Mouse (Mus musculus) CH12F3 (cell line): ENCODE data around the gene Aptx.

Experiments used
- in situ Hi-C: fragments of 300-500 bp; cut with MboI; formaldehyde crosslinking; loops from 2 replicates; pipeline ENCODE4 v1.14.3; 2020; ENCODE audit warnings: low sequenced_read_pairs

Gene Aptx

DNA sequence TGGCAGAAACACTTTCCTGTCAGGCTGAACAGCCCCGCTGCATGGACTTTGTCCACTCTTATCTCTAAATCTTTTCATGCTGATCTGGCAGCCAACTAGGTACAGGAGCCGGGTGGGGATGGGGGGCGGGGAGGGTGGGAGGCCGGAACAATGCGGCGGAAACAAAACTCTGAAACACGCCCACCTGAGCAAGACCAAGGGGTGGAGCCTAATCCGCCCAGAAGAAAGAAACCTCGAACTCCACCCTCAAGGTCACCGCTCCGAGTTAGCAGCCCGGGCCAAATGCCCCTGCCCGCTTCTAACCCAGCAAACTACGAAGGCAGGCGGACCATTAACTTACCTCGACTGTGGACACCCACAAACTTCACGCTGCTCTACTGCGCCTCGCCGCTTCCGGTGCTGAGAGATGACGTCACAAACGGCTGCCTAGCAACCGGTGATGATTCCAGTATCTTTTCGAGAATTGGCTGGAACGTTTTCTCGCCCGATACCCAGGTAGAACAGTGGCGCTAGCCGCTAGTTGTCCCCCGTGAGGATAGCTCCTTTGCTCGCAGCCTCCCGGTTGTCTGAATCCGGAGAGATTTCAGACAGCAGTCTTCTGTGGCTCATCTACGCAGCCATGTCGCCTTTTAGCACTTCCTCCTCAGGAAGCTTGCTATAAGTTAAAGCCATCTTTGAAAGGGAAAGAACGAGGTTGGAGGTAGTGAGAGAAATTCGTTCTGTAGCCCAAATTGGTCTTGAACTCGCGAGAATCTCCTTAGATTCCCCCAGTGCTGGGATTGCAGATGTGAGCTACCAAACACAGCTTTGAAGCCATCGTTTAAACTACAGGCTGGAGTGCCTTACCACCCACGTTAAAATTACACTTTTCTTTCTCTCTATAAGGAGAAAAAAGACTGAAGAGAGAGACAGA, at the start of gene Aptx:
Gene Aptx (minus strand): TSS at position 398 of the 913 bp plus-strand sequence.
- in situ Hi-C loops = no loop called here

DNA sequence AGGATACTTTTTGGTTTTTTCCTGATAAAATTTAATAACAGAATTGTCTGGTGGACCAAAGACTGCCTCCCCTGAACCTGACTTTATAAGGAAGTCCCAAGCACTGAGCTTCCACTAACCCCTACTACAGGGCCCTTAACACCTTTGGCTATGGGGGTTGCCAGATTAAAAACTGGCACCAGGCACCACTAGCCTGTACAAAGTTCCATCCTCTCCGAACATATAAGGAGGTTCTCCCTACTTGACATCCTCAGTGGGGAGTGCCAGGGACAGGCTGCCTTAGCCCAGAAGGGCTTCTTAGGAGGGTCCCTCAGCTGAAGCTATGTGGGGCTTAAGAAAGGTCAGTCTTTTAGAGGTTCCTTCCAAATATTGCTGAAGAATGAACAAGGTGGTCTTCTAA, 32.4 kb upstream of the Aptx start:
- in situ Hi-C loops = no loop called here

DNA sequence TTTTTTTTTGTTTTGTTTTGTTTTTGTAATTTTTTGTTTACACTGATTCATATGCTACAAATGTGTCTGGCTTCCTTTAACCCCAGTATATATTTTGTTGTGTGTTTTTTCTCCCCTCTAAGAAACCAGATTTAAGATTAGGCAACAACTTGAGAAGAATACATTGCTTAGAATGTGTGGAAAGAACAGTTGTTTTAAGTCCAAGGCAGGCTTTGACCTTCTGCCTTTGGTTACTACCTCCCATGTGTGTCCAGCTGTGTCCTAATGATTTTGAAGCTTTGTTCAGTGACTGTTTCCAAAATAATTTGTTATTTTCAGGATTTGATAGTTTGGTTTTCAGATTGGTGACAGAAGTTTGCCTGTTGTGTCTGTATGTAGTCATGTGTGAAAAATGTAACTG, 28.3 kb upstream of the Aptx start:
- in situ Hi-C loops = no loop called here

DNA sequence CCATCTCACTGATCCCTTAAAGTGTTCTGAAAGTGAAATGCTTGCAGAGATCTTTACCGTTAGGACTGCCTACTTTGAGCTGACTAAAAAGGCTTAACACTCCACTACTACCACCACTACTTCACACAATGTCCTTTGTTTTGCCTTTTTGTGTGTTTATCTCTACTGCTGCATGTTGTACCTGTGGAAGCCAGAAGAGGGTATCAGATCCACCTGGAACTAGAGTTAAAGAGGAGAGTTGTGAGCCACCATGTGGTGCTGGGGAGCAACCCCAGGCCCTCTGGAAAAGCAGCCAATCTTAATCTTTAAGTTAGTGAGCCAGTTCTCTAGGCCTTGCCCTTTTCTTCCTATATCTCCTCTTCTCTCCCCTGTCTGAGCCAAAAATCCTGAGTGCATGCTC, 24.3 kb upstream of the Aptx start:
- in situ Hi-C loops = no loop called here

DNA sequence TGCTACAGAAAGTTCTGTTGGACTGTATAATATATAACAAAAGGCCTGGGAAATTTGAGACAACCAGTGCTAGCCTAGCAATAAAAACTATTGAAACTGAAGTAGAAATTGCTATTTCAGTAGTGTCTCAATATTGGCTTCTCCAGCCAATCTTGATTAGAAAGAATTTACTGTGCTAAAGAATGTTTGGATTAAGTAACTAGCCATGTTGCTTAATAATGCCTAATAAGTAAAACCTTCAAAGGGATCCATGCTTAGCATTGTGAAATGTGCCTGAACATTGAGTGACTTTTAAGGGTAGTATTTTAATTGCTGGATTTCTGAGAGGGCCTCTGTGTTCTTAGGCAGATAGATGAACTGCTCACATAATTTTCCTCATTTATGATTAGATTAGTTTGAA, 22.6 kb upstream of the Aptx start:
- in situ Hi-C loops = no loop called here

DNA sequence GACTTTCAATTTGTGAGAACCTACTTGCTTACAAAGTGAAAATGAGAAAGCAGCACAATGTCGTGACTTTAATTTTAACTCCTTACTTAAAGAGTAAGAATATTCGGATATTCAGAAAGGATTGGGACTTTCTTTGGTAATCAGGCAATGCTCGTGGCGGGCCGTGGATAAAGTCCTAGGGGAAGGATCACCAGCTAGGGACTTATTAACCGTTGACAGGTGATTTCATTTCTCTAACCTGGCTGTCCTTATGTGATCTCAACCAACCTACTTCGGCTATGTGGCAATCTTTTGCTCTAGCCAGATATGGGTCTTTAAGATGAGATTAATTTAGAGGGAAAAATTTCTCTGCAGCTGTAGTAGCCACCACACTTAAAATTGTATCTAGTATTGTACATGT, 22.1 kb upstream of the Aptx start:
- in situ Hi-C loops = no loop called here

DNA sequence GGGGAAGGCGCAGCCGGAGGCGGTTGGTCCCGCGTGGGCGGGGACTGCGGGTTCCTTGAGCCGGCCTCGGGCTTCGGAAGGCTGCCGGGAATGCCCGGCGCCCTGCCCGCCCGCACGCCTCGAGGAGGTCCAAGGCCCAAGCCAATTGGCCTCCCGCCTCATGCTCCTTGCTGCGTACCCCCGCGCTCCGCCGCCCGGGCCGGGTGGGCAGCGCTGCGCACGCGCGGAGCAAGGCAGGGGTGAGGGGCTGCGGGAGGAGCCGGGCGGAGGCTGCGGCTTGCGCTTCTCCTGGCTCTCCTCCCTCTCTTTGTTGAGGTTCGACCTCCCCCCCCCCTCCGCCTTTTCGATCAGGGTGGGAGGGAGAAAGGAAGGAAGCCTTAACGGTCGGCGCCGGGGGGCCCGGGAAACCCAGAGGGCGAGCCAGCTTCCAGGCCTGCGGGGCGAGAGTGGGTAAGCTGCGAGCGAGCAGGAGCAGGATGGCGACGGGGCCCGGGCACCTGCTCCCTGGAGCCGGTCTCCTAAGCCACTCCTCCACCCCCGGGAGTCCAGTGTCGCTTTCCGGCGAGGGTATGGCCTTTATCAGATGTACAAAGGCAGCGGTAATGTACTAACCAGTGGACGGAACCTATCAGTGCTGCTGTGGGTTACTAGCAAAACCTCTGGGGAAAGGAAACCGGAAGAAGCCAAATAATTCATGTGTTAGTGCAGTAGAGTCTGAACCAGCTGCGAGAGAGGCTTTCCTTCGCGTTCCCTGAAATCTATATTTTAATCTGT, 19.9 kb upstream of the Aptx start:
- in situ Hi-C loops = no loop called here

DNA sequence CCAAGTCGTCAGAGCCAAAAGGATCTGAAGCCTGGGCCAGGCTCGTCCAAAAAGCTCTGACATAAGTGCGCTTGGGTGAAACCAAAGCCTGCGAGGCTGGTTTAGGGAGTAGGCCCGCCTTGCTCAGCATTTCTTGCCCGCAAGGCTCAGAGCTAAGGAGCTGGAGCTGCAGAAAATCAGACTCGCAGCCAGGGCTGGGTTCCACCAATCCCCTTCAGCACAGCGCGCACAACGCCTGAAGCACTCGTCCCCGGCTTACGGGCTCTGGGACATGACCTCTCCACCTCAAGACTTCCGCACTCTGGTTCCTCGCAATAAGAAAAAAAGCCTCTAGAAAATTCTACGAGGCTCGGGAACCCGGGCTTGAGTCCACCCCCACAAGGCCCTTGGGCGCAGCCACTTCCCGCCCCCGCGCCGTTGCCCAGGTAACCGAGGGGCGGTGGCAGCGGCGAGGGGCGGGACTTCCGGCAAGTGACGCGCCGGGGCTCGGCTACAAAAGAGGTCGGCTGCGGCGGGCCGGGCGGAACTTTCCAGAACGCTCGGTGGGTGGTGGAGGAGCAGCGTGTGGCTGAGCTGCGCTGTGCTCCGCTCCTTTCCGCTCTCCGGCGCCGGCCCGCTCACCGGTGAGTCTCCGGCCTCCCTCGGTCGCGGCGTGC, 19.1 kb upstream of the Aptx start, which contains the start of gene Dnaja1:
Gene Dnaja1 (plus strand): TSS at position 140 of the 656 bp plus-strand sequence.
- in situ Hi-C loops = no loop called here

DNA sequence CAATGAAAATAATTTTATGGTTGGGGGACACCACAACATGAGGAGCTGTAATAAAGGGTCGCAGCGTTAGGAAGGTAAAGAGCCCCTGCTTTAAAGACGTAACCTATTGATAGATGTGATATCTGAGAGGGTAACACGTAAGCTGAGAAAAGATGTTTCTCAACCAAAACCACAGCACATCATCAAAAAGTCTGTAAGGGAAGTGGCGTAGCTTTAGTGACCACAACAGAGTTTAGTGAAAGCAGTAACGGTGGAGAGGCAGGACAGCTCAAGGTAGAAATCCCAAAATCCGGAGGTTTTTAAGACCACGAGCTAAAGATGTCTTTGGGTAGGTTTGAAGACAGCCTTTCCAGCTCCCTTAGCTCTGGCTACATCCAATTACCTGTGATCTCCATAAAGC, 17.9 kb upstream of the Aptx start:
- in situ Hi-C loops = no loop called here

DNA sequence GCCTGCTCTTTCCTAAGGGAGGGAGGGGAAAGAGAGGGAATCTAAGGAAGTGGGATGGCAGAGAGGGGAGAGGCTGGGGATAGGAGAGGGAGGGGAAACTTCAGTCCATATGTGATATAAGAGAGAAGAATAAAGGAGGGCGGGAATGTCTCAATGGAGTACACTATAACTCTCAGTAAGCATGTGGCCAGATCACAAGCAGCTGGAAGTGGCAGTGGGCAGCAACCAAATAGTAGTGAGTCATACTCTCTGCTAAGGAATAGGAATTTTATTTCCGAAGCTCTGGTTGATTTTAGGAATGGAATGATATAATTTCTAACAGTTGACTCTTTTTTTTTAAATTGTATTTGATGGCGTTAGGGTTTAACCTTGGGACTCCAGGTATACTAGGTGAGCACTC, 14.1 kb upstream of the Aptx start:
- in situ Hi-C loops = no loop called here

DNA sequence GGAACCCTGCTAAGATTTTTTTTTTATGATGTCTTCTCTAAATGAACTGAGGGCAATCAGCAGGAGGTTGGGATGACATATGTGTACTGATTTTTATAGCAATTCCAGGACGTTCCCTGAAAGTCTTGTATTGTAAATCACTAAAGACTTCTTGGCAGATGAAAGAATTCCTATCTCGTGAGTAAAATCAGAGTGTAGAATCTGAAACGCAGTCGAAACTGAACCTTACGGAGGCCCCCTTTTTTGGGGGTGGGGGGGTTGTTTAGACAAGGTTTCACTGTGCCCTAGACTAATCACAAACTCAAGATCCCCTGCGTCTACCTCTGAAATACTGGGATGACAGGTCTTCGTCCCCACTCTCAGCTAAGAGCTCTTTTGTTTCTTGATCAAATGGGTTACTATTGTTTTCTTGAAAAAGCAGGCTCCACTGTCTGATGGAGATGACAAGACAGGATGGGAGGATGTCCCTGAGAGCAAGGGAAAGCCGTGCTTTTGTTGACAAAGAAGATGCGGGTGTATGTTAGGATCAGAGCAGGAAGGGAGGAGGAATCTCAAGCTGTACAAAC, 799 bp upstream of the Aptx start:
- in situ Hi-C loops = no loop called here

DNA sequence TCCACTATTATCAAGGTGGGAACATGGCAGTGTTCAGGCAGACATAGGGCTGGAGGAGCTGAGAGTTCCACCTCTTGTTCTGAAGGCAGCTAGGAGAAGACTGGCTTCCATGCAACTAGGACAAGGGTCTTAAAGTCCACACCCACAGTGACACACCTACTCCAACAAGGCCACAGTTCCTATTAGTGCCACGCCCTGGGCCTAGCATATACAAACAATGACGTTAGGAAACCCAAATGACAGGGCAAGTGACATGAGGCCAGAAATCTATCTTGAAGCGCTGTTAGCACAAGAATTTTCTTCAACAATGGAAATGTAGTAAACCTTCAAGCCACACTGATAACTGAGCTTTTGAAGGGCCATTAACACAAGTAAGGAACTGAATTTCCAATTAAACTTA, 1.2 kb downstream of the Aptx start:
- in situ Hi-C loops = no loop called here

DNA sequence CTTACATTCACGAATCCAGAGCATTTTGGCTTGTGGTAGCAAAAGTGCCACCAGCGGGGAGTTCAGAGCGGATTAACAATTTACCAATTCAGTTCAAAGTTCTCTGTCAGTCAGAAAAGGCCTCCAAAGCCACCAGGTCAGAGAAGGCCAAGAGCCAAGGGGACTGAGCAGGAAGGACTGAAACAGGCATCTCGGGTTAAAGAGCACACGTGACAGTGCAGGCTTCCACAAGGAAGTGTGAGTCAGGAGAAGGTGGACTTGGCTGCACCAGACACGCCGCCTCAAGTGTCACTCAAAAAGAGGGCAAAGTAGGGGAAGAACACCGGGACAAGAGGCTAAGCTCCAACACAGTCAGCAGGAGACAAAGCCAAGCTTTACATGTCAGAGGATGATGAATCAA, 2.8 kb downstream of the Aptx start:
- in situ Hi-C loops = no loop called here

DNA sequence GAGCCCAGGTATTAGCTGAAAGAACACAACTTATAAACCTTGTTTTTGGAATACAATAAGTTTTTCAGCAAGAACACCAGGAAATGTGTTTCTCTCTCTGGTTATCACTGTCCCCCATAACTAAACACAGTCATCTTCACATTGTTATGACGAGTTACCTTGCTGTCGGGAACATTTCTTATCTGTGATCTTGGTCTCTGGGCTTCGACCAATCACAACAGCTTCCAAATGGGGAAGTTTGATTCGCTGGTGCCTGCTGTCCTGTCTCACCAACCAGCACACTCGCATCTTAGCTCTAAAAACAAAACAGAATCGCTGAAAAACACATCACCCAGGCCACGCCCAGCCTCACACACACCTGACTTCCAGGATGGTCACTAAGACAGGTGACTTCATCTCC, 5.9 kb downstream of the Aptx start:
- in situ Hi-C loops = loop anchor here (25.0 kb wide), 2 partner anchors 410 to 560 kb away; partner anchors contain the start of genes Aco1 and Ndufb6

DNA sequence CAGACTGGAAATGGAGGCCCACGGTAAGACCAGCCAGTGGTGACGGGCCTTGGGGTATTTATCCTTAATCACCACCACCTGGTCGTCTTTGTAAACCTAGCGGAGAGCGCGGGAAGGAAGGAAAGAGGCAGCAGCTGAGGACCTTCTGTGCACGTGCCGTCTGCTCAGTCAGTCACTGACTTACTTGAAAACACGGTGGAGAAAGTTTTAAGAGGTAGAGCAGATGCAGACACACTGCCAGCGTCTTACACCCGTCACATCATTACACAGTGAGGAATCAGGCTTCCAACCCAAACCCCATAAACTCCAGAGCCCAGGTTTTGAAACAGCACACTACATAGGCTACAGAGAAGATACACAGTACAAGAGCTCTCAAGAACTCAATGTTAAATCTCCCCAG, 11.9 kb downstream of the Aptx start:
- in situ Hi-C loops = loop anchor here (25.0 kb wide), 2 partner anchors 404 to 554 kb away; partner anchors contain the start of genes Aco1 and Ndufb6

DNA sequence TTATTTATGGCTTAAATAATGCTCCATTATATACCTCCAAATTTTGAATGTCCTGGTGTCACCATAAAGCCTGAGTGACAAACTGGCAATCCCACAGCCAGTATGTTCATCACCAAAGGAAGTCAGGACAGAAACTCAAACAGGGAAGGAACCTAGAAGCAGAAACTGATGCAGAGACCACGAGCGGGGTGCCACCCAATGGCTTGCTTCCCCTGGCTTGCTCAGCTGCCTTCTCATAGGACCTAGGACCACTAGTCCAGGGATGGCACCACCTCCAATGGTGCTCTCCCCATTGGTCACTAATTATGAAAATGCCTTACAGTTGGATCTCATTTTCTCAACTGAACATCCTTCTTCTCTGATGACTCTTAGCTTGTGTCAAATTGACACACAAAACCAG, 19.7 kb downstream of the Aptx start:
- in situ Hi-C loops = loop anchor here (25.0 kb wide), 2 partner anchors 396 to 546 kb away; partner anchors contain the start of genes Aco1 and Ndufb6

DNA sequence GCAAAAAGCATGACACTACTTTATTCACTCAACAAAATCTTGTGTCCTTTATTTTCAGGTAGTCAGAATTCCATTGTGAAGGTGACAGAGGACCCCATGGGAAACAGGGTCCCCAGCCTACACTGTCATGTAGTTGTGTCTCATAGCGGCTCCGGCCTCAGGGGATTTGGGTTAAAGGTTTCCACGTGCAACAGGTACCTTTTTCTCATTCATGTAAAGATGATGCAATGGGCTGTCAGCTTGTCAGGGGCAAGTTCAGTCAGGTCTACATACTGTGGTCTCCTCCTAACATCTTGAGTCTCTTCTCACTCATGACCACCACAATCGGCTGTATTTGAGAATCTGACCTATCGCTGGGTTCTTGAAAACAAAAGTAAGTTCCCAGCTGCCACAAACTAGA, 20.6 kb downstream of the Aptx start:
- in situ Hi-C loops = loop anchor here (25.0 kb wide), 2 partner anchors 395 to 545 kb away; partner anchors contain the start of genes Aco1 and Ndufb6

DNA sequence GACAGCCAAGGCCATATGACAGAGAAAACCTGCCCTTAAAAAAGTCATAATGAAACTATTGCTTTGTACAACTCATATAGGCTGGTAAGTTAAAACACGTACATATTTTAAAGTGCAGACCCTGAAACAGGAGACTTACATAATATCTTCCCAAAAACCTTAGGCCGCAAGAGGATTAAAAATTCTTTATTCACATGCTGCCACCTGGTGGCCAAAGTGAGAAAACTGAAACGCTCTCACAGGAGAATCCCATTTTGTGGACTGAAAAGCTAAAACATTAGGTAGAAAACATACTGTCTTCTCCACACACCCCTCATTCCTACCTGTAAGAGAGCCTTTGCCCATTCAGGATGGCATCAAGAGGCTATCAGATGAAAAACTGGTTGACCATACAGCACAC, 21.1 kb downstream of the Aptx start:
- in situ Hi-C loops = loop anchor here (25.0 kb wide), 2 partner anchors 395 to 545 kb away; partner anchors contain the start of genes Aco1 and Ndufb6

DNA sequence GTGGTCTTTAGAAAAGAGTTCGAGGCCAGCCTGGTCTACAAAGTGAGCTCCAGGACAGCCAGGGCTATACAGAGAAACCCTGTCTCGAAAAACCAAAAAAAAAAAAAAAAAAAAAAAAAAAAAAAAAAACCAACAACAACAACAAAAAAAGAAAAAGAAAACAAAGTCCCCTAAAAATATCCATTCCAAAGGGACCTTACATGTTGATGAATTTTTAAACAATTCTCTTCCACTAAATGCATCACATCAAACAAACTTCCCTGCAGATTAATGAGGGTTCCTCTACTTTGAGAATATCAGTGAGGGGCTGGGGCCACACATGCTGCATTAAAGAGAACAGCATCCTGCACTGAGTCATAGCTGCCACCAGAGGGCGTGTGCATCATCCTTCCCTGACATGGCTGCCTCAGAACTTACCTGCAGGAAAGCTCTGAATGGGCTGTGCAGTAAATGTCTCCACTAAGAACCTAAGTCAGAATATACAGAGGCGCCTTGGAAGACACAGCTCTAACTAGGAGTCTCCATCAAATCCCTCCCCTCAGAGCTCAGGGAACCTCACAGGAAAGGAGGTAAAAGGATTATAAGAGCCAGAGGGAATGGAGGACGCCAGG, 22.6 kb downstream of the Aptx start:
- in situ Hi-C loops = loop anchor here (25.0 kb wide), 2 partner anchors 393 to 543 kb away; partner anchors contain the start of genes Aco1 and Ndufb6

DNA sequence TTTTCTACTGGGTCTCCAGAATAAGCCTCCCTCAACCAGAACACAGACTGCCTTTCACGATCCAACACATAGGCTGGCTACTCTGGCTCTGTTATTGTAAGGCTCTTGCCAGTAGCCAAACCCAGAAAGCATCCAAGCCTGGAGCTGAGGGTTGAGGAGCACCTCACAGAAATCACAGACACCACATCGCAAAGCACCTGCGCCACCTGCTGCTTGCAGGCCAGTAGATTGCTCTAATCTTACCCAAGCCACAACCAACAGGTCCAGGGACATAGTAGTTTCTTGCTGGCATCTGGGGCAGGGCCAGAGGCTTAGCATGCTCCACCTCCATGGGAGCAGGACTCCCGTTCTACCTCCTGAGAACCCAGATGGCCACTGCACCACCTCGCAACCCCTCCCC, 25.9 kb downstream of the Aptx start:
- in situ Hi-C loops = loop anchor here (25.0 kb wide), 2 partner anchors 390 to 540 kb away; partner anchors contain the start of genes Aco1 and Ndufb6
